Mouse (Mus musculus) lung, adult 10 weeks (tissue): ENCODE results near the gene Spem2. TPM values are rescaled to one million over a fixed set of nuclear protein-coding genes. Genes with fewer than 3 reads are reported as not detected.

Experiments
- polyA plus RNA-seq: library from polyadenylated mRNA; stranded (reverse); fragments of 350-450 nt; fragmentation: Illumina TruSeq; extraction: RNeasy Lipid Tissue Mini Kit (QIAGEN cat#74804); gene quantifications from one replicate; pipeline ENCODE4 v1.2.3, GENCODE M21; 2014; ENCODE audit warnings: low read depth, low replicate concordance; ENCODE audit not compliant: insufficient read depth

The Spem2 gene
- not detected for polyA plus RNA-seq

GRCm38 (mm10) chr11:69818365-69818764 lies at the start of gene Spem2:
Spem2 (minus strand) TSS chr11:69818465.

GRCm38 (mm10) chr11:69858113-69858998 lies 40.1 kb upstream of the Spem2 start, which contains the start of gene Tnk1:
Tnk1 (minus strand) TSS chr11:69858730.

GRCm38 (mm10) chr11:69846198-69846680 lies 28.0 kb upstream of the Spem2 start, which contains the start of gene Plscr3:
Plscr3 (plus strand) TSS chr11:69846376.

GRCm38 (mm10) chr11:69837952-69838713 lies 19.9 kb upstream of the Spem2 start, which contains the start of gene Tmem256:
Tmem256 (plus strand) TSS chr11:69838514.

GRCm38 (mm10) chr11:69837604-69837951 lies 19.3 kb upstream of the Spem2 start, which contains the start of gene Nlgn2:
Nlgn2 (minus strand) TSS chr11:69837784.

GRCm38 (mm10) chr11:69822080-69822479 lies 3.8 kb upstream of the Spem2 start, which contains the start of gene Spem1:
Spem1 (minus strand) TSS chr11:69822180.

GRCm38 (mm10) chr11:69815155-69815554 lies 3.1 kb downstream of the Spem2 start, which contains the start of gene Gm39566:
Gm39566 (minus strand) TSS chr11:69815298.

GRCm38 (mm10) chr11:69804972-69805909 lies 13.0 kb downstream of the Spem2 start, which contains the start of gene Tmem102:
Tmem102 (minus strand) TSS chr11:69805624.

GRCm38 (mm10) chr11:69801379-69801977 lies 16.8 kb downstream of the Spem2 start, which contains the start of gene Fgf11:
Fgf11 (minus strand) TSS chr11:69801857.

GRCm38 (mm10) chr11:69795168-69795982 lies 22.9 kb downstream of the Spem2 start, which contains the start of gene Chrnb1:
Chrnb1 (minus strand) TSS chr11:69795943.

Other genes with a start within 250 kb of the Spem2 start
- 10.4 TPM for gene Wrap53, start 238.2 kb downstream of the Spem2 start, polyA plus RNA-seq
- 26.0 TPM for gene Trp53, start 238.1 kb downstream of the Spem2 start, polyA plus RNA-seq
- 5.4 TPM for gene Atp1b2, start 212.5 kb downstream of the Spem2 start, polyA plus RNA-seq
- not detected for gene Shbg, start 200.6 kb downstream of the Spem2 start, polyA plus RNA-seq
- gene Sat2, start 196.4 kb downstream of the Spem2 start, polyA plus RNA-seq = 4.7 TPM
- 39.7 TPM for gene Fxr2, start 185.5 kb downstream of the Spem2 start, polyA plus RNA-seq
- gene Sox15, start 163.2 kb downstream of the Spem2 start, polyA plus RNA-seq = not detected
- 53.4 TPM for gene Mpdu1, start 155.8 kb downstream of the Spem2 start, polyA plus RNA-seq
- gene Cd68, start 152.3 kb downstream of the Spem2 start, polyA plus RNA-seq = 44.2 TPM
- 289 TPM for gene Eif4a1, start 146.0 kb downstream of the Spem2 start, polyA plus RNA-seq
- gene Senp3, start 136.4 kb downstream of the Spem2 start, polyA plus RNA-seq = 47.0 TPM
- gene Tnfsf13, start 132.7 kb downstream of the Spem2 start, polyA plus RNA-seq = 23.3 TPM
- gene Tnfsf12, start 122.6 kb downstream of the Spem2 start, polyA plus RNA-seq = 48.4 TPM
- gene Tnfsfm13, start 122.4 kb downstream of the Spem2 start, polyA plus RNA-seq = 24.8 TPM
- gene Polr2a, start 59.8 kb downstream of the Spem2 start, polyA plus RNA-seq = 16.2 TPM
- 0.85 TPM for gene Slc35g3, start 56.5 kb downstream of the Spem2 start, polyA plus RNA-seq
- gene Zbtb4, start 52.6 kb downstream of the Spem2 start, polyA plus RNA-seq = 25.6 TPM
- gene Chrnb1, start 22.5 kb downstream of the Spem2 start, polyA plus RNA-seq = 10.1 TPM
- 3.4 TPM for gene Fgf11, start 16.6 kb downstream of the Spem2 start, polyA plus RNA-seq
- gene Tmem102, start 12.8 kb downstream of the Spem2 start, polyA plus RNA-seq = 4.9 TPM
- not detected for gene Gm39566, start 3.2 kb downstream of the Spem2 start, polyA plus RNA-seq
- not detected for gene Spem1, start 3.7 kb upstream of the Spem2 start, polyA plus RNA-seq
- gene Nlgn2, start 19.3 kb upstream of the Spem2 start, polyA plus RNA-seq = 5.3 TPM
- gene Tmem256, start 20.0 kb upstream of the Spem2 start, polyA plus RNA-seq = 375 TPM
- 65.1 TPM for gene Plscr3, start 27.9 kb upstream of the Spem2 start, polyA plus RNA-seq
- gene Tnk1, start 40.3 kb upstream of the Spem2 start, polyA plus RNA-seq = 5.1 TPM
- not detected for gene Tmem95, start 59.6 kb upstream of the Spem2 start, polyA plus RNA-seq
- 11.2 TPM for gene Kctd11, start 62.9 kb upstream of the Spem2 start, polyA plus RNA-seq
- gene Acap1, start 77.1 kb upstream of the Spem2 start, polyA plus RNA-seq = 9.7 TPM
- 0.77 TPM for gene 2810408A11Rik, start 82.5 kb upstream of the Spem2 start, polyA plus RNA-seq
- gene Neurl4, start 82.6 kb upstream of the Spem2 start, polyA plus RNA-seq = 9.9 TPM
- 43.0 TPM for gene Gps2, start 95.4 kb upstream of the Spem2 start, polyA plus RNA-seq
- 466 TPM for gene Eif5a, start 103.5 kb upstream of the Spem2 start, polyA plus RNA-seq
- 1.3 TPM for gene Ybx2, start 117.3 kb upstream of the Spem2 start, polyA plus RNA-seq
- gene Slc2a4, start 129.7 kb upstream of the Spem2 start, polyA plus RNA-seq = 8.1 TPM
- gene Cldn7, start 146.3 kb upstream of the Spem2 start, polyA plus RNA-seq = 60.8 TPM
- gene Ctdnep1, start 162.7 kb upstream of the Spem2 start, polyA plus RNA-seq = 86.4 TPM
- gene Elp5, start 164.1 kb upstream of the Spem2 start, polyA plus RNA-seq = 40.7 TPM
- 466 TPM for gene Gabarap, start 172.7 kb upstream of the Spem2 start, polyA plus RNA-seq
- gene Phf23, start 177.3 kb upstream of the Spem2 start, polyA plus RNA-seq = 39.5 TPM
- 6.0 TPM for gene Dvl2, start 182.1 kb upstream of the Spem2 start, polyA plus RNA-seq
- 82.7 TPM for gene Acadvl, start 196.9 kb upstream of the Spem2 start, polyA plus RNA-seq
- 7.3 TPM for gene Dlg4, start 198.5 kb upstream of the Spem2 start, polyA plus RNA-seq
- 13.1 TPM for gene Asgr1, start 235.6 kb upstream of the Spem2 start, polyA plus RNA-seq